Mouse (Mus musculus) thymus, adult 2 months (tissue): ENCODE data around the gene Rbm4.

Experiments used
- CTCF ChIP-seq: fragments of 200-500 bp; IDR thresholded peaks from 2 replicates; pipeline ENCODE4 v1.5.1; 2012; ENCODE audit warnings: mild to moderate bottlenecking, control low read depth, low read length, moderate library complexity, borderline replicate concordance; ENCODE audit not compliant: control insufficient read depth, poor library complexity, insufficient read depth; ENCODE audit errors: extremely low read depth
- POLR2A ChIP-seq: fragments of 200-500 bp; IDR thresholded peaks from 2 replicates; pipeline ENCODE4 v1.6.1; 2012; ENCODE audit warnings: mild to moderate bottlenecking, low read length, control low read depth, moderate library complexity; ENCODE audit not compliant: control insufficient read depth, poor library complexity, insufficient read depth; ENCODE audit errors: extremely low read depth

DNA sequence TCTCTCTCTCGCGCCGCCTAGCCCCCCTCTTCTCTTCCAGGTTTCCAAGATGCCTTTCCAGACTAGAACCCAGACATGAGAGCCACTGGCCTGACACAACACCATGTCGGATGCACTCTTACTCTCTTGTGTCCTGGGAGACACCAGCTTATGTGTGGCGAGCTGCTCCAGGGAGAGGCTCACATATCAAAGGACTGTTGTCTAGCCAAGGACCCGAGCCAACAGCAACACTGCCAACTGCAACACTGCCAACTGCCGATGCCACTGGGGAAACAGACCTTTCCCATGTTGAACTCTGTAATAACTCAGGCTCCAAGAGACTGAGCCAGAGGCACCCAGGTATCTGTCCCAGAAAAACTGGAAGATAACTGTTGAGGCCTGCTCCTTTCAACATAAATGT is 35.5 kb upstream of the Rbm4 start:
- TF ChIP-seq CTCF (no peak), POLR2A (no peak)
